Mouse (Mus musculus) neural tube, embryonic 12.5 days (tissue): ENCODE results near the gene Gm11983. TPM values are rescaled to one million over a fixed set of nuclear protein-coding genes. Genes with fewer than 3 reads are reported as not detected.
"Not testable (repeated sequence)": the region's sequence is repeated elsewhere in the genome, so short reads cannot be mapped to it uniquely, and the experiment has no call there.

Source experiments
- ATAC-seq: fragments of 200-750 bp; cut with Nextera tagmentation; 2 replicates; pipeline ENCODE4 v1.8.0; 2017; ENCODE audit warnings: low read depth, mild to moderate bottlenecking, moderate TSS enrichment, moderate library complexity; ENCODE audit not compliant: low FRiP score
- H3K27ac ChIP-seq: fragments of 300-500 bp; sonication (generic); 2 replicates; pipeline ENCODE4 v1.5.1; 2016
- H3K27me3 ChIP-seq: fragments of 300-500 bp; sonication (generic); replicated peaks from 2 replicates; pipeline ENCODE4 v1.6.1; 2016; ENCODE audit warnings: mild to moderate bottlenecking
- H3K36me3 ChIP-seq: fragments of 300-500 bp; sonication (generic); 2 replicates; pipeline ENCODE4 v1.6.1; 2016; ENCODE audit warnings: mild to moderate bottlenecking
- H3K4me1 ChIP-seq: fragments of 300-500 bp; sonication (generic); 2 replicates; pipeline ENCODE4 v1.6.1; 2016
- H3K4me2 ChIP-seq: fragments of 300-500 bp; sonication (generic); replicated peaks from 2 replicates; pipeline ENCODE4 v1.6.1; 2016; ENCODE audit warnings: mild to moderate bottlenecking
- H3K4me3 ChIP-seq: fragments of 300-500 bp; sonication (generic); 2 replicates; pipeline ENCODE4 v1.5.1; 2016
- H3K9ac ChIP-seq: fragments of 300-500 bp; sonication (generic); 2 replicates; pipeline ENCODE4 v1.6.1; 2016; ENCODE audit warnings: mild to moderate bottlenecking
- H3K9me3 ChIP-seq: fragments of 300-500 bp; sonication (generic); 2 replicates; pipeline ENCODE4 v1.6.1; 2016; ENCODE audit warnings: mild to moderate bottlenecking
- WGBS: fragments of 180-500 bp; shearing (Covaris S2); methylation state at CpG from one replicate; pipeline ENCODE4 v1.1.7; 2016; 5-methylcytosine and 5-hydroxymethylcytosine counted together
- polyA plus RNA-seq: library from polyadenylated mRNA; unstranded; fragments of >200 nt; fragmentation: Nextera tagmentation; extraction: Ambion mirVana; gene quantifications from 2 replicates; pipeline ENCODE4 v1.2.1, GENCODE M21; 2016

The Gm11983 gene
- polyA plus RNA-seq, 1 experiment from 2014 or later, result not detected

DNA sequence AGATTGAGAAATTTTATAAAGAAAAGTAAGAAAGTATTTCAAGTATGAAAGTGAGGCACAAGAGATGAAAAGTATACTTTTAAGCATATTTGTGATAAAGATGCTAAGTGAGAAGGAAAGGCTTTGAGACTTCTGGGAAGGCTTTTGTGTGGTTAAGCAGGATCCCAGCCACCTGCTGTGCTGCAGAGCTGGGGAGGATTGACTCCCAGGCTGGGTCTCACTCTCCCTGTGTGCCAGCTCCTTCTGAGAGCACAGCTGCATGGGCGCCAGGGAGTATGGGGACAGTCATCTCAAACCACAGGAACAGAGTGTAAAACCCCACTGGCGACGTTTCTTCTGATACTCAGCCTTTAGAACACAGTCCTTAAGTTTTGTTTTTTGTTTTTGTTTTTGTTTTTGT, 3.3 kb upstream of the Gm11983 start:
- Histone ChIP-seq H3K36me3 (no peaks in the 10 kb centered on the region), H3K4me2 (no peak overlapping the region), H3K27me3 (no peaks in the 10 kb centered on the region), H3K4me1 (no peaks in the 10 kb centered on the region), H3K9me3 (no peaks in the 10 kb centered on the region), H3K9ac (no peak overlapping the region), H3K4me3 (no peak overlapping the region), H3K27ac (no peak overlapping the region)
- ATAC-seq, result no peak
- WGBS, result 66% methylated on average over 3 of the region's 3 CpGs

DNA sequence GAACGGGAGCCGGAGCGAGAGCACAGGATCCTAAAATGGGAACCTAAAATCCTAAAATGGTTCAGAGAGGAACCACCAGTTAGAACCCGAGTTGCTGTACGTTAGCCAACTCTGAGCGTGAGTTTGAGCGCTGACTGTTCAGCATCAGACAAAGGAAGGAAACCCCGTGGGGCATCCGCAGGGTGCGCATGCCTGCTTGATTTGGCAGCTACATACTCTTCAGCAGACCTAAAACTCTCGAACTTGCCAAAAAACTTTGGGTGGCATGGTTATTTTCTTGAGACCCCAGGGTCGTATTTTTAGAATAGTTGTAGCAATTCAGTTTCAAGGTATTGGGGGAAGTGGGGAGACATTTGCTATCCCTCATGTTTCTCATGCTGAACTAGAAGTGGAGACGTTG, 2.8 kb downstream of the Gm11983 start:
- no peaks in the 10 kb centered on the region for H3K27me3 ChIP-seq
- WGBS, result 74% methylated on average over 13 of the region's 13 CpGs
- H3K9ac ChIP-seq, result no peak overlapping the region
- H3K9me3 ChIP-seq, result no peaks in the 10 kb centered on the region
- H3K4me1 ChIP-seq, result no peaks in the 10 kb centered on the region
- H3K36me3 ChIP-seq, result no peaks in the 10 kb centered on the region
- no peak overlapping the region for H3K27ac ChIP-seq
- no peak overlapping the region for H3K4me2 ChIP-seq
- no peak for ATAC-seq
- no peak overlapping the region for H3K4me3 ChIP-seq

DNA sequence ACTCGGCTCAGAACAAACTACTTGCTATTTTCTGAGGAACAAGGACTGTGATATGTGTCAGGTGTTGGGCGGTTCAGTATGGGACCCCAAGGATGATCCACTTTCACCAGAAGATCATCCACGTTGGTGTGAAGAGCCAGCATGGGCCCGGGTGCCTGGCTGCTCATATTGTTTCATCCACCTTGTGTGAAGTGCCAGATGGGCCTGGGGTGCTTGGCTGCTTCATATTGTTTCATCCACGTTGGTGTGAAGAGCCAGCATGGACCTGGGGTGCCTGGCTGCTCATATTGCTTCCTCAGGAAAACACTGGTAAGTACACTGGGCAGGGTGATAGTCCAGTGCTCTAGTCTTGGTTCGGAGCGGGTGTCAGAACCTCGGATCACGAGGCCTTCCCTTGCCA, 3.7 kb downstream of the Gm11983 start:
- H3K27ac ChIP-seq, result no peak overlapping the region
- no peak overlapping the region for H3K4me2 ChIP-seq
- H3K27me3 ChIP-seq, result no peaks in the 10 kb centered on the region
- no peak for ATAC-seq
- no peaks in the 10 kb centered on the region for H3K9me3 ChIP-seq
- no peak overlapping the region for H3K4me3 ChIP-seq
- H3K4me1 ChIP-seq, result no peaks in the 10 kb centered on the region
- no peak overlapping the region for H3K9ac ChIP-seq
- H3K36me3 ChIP-seq, result no peaks in the 10 kb centered on the region
- 90% methylated on average over 9 of the region's 9 CpGs for WGBS

DNA sequence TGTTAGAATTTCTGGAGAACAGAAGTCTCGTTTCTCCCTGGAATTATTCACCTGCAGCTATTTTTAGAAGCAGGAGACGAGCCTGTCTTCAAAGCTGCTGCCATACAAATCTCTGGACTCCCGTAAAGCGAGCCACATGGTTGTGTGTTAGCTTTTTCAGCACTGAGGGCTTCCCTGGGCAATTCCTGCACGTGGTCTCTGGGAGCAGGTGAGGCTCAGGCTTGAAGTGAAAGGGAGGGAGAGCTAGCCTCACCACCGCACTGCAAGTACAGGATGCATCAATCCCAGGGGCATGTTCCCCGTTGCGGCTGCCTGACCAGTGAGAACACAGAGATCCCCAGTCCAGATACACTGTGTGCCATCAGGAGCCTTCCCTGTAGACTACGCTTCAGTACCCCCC, 5.5 kb downstream of the Gm11983 start:
- H3K36me3 ChIP-seq, result no peaks in the 10 kb centered on the region
- H3K4me3 ChIP-seq, result no peak overlapping the region
- no peak overlapping the region for H3K4me2 ChIP-seq
- H3K9ac ChIP-seq, result no peak overlapping the region
- no peaks in the 10 kb centered on the region for H3K27me3 ChIP-seq
- H3K4me1 ChIP-seq, result no peaks in the 10 kb centered on the region
- ATAC-seq, result no peak
- 74% methylated on average over 9 of the region's 9 CpGs for WGBS
- no peaks in the 10 kb centered on the region for H3K9me3 ChIP-seq
- no peak overlapping the region for H3K27ac ChIP-seq

DNA sequence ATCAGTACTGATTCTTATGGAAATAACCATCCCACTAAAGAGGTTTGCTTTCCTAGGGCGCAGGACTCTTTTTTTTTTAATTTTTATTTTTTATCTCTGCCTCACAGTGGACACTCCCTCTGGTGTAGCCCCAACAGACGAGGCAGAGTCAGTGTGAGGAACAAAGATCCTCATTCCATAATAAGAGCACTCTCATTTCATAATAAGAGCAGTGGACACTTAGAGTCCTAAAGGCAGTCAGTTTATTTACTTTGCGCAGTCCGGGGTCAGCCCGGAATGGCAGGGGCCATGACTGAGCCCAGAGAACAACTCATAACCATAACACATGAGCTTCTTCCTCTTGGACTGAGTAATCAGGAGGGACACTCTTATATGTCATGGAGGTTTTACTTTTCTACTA, 9.3 kb downstream of the Gm11983 start:
- Histone ChIP-seq H3K4me1 (no peaks in the 10 kb centered on the region), H3K27me3 (no peaks in the 10 kb centered on the region), H3K9ac (no peak overlapping the region), H3K4me3 (no peak overlapping the region), H3K27ac (no peak overlapping the region), H3K9me3 (no peaks in the 10 kb centered on the region), H3K4me2 (no peak overlapping the region), H3K36me3 (no peaks in the 10 kb centered on the region)
- no peak for ATAC-seq
- 61% methylated on average over 5 of the region's 5 CpGs for WGBS

DNA sequence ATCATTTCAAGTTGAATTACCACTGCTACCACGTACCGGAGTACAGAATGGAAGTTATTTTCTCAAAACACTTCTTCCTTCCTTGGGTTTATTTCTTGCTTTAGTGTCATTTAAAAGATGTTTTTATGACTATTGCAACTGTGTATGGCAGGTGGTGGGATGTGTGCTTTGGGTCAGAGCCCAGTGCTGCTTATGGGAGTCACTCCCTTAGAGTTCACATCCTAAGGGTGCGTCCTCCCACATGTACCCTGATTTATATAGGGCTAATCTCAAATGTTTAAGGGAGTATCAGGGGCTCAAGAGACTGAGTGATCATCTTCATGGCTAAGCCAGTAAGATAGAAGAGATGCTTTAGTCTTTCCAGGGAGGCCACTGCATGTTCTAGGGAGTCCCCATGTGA, 11.3 kb downstream of the Gm11983 start:
- Histone ChIP-seq H3K27me3 (no peaks in the 10 kb centered on the region), H3K36me3 (no peaks in the 10 kb centered on the region; the same call in 1 of the 2 replicates), H3K4me3 (no peak overlapping the region), H3K9me3 (no peaks in the 10 kb centered on the region), H3K4me1 (no peaks in the 10 kb centered on the region), H3K4me2 (no peak overlapping the region), H3K27ac (no peak overlapping the region), H3K9ac (no peak overlapping the region)
- 94% methylated on average over 3 of the region's 3 CpGs for WGBS
- no peak for ATAC-seq

DNA sequence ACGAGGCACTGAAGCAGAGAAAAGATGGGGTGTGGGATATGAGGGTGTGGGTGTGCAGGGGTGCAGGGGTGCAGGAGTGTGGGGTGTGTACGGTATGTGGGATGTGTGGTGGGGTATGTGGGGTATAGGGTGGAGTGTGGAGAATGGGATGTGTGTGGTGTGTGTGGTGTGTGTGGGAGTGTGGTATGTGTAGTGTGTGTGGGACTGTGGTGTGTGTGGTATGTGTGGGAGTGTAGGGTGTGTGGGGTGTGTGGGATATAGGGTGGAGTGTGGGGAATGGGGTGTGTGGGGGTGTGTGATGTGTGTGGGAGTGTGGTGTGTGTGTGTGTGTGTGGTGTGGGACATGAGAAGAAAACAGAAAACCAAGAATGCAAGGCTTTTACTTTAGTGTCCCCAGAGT, 14.3 kb downstream of the Gm11983 start:
- Histone ChIP-seq H3K27me3 (no peaks in the 10 kb centered on the region), H3K4me1 (no peaks in the 10 kb centered on the region), H3K27ac (no peak overlapping the region), H3K9me3 (no peaks in the 10 kb centered on the region), H3K4me2 (no peak overlapping the region), H3K36me3 (no peaks in the 10 kb centered on the region; the same call in 1 of the 2 replicates), H3K9ac (no peak overlapping the region), H3K4me3 (no peak overlapping the region)
- 88% methylated on average over 2 of the region's 2 CpGs for WGBS
- ATAC-seq, result no peak

DNA sequence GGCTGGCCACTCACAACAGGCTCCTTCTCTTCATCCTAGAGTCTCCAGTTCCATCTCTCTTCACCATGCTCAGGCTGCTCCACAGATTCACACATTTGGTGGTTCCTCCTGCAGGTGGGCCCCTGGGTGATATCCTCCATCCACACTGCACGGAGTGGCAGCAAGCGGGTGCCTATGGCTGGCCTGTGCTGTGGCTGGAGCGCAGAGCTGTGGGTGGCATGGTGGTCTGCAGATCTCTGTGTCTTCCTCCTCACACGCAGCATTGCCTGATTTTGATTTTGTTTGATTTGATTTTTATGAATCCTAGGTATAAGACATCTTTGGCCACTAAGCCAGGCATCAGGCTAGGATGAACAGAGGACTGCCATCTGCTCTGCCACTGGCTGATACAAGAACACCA, 23.0 kb downstream of the Gm11983 start:
- H3K4me2 ChIP-seq, result no peak overlapping the region
- no peak overlapping the region for H3K27ac ChIP-seq
- ATAC-seq, result no peak
- no peaks in the 10 kb centered on the region for H3K27me3 ChIP-seq
- no peaks in the 10 kb centered on the region for H3K4me1 ChIP-seq
- no peak overlapping the region for H3K9ac ChIP-seq
- WGBS, result 92% methylated on average over 4 of the region's 4 CpGs
- no peaks in the 10 kb centered on the region for H3K9me3 ChIP-seq
- no peak overlapping the region for H3K4me3 ChIP-seq
- H3K36me3 ChIP-seq, result no peaks in the 10 kb centered on the region

DNA sequence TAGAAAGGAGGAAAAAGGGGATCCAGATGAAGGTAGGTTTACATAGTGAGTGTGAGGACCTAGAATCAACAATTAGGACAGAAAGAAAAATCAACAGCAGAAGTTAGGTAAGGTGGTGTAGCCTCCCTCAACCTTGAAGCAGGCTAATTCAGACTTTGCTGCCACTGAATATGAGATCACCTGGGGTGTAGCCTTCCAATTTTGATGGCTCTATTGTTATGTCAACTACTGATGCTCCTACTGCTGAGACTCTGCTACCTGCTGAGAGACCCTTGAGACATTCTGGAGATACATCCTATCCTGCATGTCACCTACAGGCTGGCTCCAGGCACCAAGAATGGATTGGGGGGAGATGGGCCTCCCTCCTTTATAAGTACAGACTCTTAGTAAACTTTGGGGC, 34.6 kb downstream of the Gm11983 start:
- not testable (repeated sequence) for H3K4me1 ChIP-seq, H3K36me3 ChIP-seq, H3K9ac ChIP-seq, H3K27ac ChIP-seq, H3K4me2 ChIP-seq, H3K4me3 ChIP-seq, ATAC-seq, H3K27me3 ChIP-seq, H3K9me3 ChIP-seq

DNA sequence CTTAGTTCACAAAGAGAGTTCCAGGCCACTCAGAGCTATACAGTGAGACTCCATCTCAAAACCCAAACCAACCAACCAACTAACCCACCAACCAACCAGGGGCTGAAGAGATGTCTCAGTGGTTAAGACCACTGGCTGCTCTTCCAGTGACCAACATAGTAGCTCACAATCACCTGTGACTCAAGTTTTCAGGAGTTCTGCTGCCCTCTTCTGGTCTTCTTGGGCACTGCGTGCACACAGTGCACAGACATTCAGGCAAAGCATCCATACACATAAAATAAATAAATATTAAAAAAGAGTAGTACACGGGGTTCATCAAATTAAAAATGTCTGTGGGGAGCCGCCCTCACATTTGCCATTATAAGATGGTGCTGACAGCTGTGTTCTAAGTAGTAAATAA, 46.8 kb downstream of the Gm11983 start:
- no peak overlapping the region for H3K4me2 ChIP-seq
- ATAC-seq, result no peak
- no peaks in the 10 kb centered on the region for H3K27me3 ChIP-seq
- H3K9me3 ChIP-seq, result no peaks in the 10 kb centered on the region
- H3K36me3 ChIP-seq, result no peaks in the 10 kb centered on the region
- no peak overlapping the region for H3K4me3 ChIP-seq
- WGBS, result 85% methylated on average over 3 of the region's 3 CpGs
- no peaks in the 10 kb centered on the region for H3K4me1 ChIP-seq
- no peak overlapping the region for H3K27ac ChIP-seq
- no peak overlapping the region for H3K9ac ChIP-seq

Other genes with a start within 250 kb of the Gm11983 start
- 102 and 111 TPM in 2 replicates for gene Nacad, start 231.6 kb downstream of the Gm11983 start, polyA plus RNA-seq
- gene Tbrg4, start 211.6 kb downstream of the Gm11983 start, polyA plus RNA-seq, result 42.3 and 46.3 TPM in 2 replicates
- not detected in 2 replicates for gene Wap, start 199.0 kb downstream of the Gm11983 start, polyA plus RNA-seq
- gene Ramp3, start 179.1 kb downstream of the Gm11983 start, polyA plus RNA-seq, result 13.3 and 15.2 TPM in 2 replicates
- 2.6 TPM in 2 replicates for gene Adcy1, start 225.8 kb upstream of the Gm11983 start, polyA plus RNA-seq